Mouse (Mus musculus) intestine, embryonic 14.5 days (tissue): ENCODE data around the gene Plekha6. TPM values are rescaled to one million over a fixed set of nuclear protein-coding genes. Genes with fewer than 3 reads are reported as not detected.

Experiments used
- ATAC-seq: fragments of 200-750 bp; cut with Nextera tagmentation; replicated peaks from 2 replicates; pipeline ENCODE4 v1.8.0; 2017; ENCODE audit warnings: low read depth, moderate number of reproducible peaks, moderate TSS enrichment, moderate library complexity; ENCODE audit not compliant: low FRiP score, low TSS enrichment
- DNase-seq: peaks from one replicate; pipeline ENCODE4 v3.0.0-alpha.2; 2018; ENCODE audit warnings: low spot score
- H3K27ac ChIP-seq: fragments of 300-500 bp; sonication (generic); 2 replicates; pipeline ENCODE4 v1.5.1; 2014; ENCODE audit warnings: low read depth, mild to moderate bottlenecking, control low read depth
- H3K27me3 ChIP-seq: fragments of 300-500 bp; sonication (generic); replicated peaks from 2 replicates; pipeline ENCODE4 v1.6.1; 2014; ENCODE audit warnings: low read length, control low read depth; ENCODE audit not compliant: control insufficient read depth, insufficient read depth
- H3K36me3 ChIP-seq: fragments of 300-500 bp; sonication (generic); 2 replicates; pipeline ENCODE4 v1.6.1; 2014; ENCODE audit warnings: low read length, control low read depth; ENCODE audit not compliant: control insufficient read depth, insufficient read depth
- H3K4me1 ChIP-seq: fragments of 300-500 bp; sonication (generic); replicated peaks from 2 replicates; pipeline ENCODE4 v1.6.1; 2014; ENCODE audit warnings: low read length, control low read depth, mixed read lengths; ENCODE audit not compliant: control insufficient read depth, insufficient read depth
- H3K4me2 ChIP-seq: fragments of 300-500 bp; sonication (generic); 2 replicates; pipeline ENCODE4 v1.6.1; 2014; ENCODE audit warnings: low read length
- H3K4me3 ChIP-seq: fragments of 300-500 bp; sonication (generic); 2 replicates; pipeline ENCODE4 v1.5.1; 2014; ENCODE audit warnings: low read depth, low read length, control low read depth, mixed read lengths
- H3K9ac ChIP-seq: fragments of 300-500 bp; sonication (generic); 2 replicates; pipeline ENCODE4 v1.6.1; 2014; ENCODE audit warnings: mild to moderate bottlenecking, low read length
- H3K9me3 ChIP-seq: fragments of 300-500 bp; sonication (generic); 2 replicates; pipeline ENCODE4 v1.6.1; 2016; ENCODE audit warnings: low read length, control low read depth; ENCODE audit not compliant: control insufficient read depth
- WGBS: fragments of 180-500 bp; shearing (Covaris S2); extraction: QIAGEN DNeasy Blood & Tissue Kit; methylation state at CpG from one replicate; pipeline ENCODE4 v1.1.7; 2014; 5-methylcytosine and 5-hydroxymethylcytosine counted together
- polyA plus RNA-seq: library from polyadenylated mRNA; unstranded; fragments of >200 nt; fragmentation: Nextera tagmentation; extraction: Ambion mirVana; gene quantifications from 2 replicates; pipeline ENCODE4 v1.2.1, GENCODE M21; 2014

The Plekha6 gene
- polyA plus RNA-seq, 1 experiment from 2014 or later: 15.9 TPM

DNA sequence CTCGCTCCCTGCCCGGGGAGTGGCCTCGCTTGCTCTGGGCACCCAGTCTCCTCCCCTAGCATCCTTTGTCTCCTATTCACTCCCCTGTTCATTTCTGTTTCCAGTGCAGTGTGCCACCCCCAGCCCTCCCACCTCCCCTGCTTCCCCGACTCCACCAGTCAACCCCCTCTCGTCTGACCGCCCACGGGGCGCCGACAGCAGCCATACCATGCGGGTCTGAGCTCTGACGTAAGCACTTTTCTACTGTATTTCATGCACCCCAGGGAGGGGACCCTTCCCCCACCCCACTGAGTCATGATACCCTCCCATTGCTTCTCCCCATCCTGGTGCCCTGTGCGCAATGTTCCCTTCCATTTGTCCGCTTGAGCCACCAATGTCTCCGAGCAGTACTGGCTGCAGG lies 134.8 kb downstream of the Plekha6 start:
- Histone ChIP-seq H3K9ac (no peak overlapping the region), H3K4me2 (no peak overlapping the region), H3K4me1 (peaks cover 16% of the 10 kb centered on the region; the same call in 1 of the 2 replicates), H3K4me3 (no peak overlapping the region), H3K9me3 (no peaks in the 10 kb centered on the region), H3K27ac (no peak overlapping the region), H3K27me3 (no peaks in the 10 kb centered on the region), H3K36me3 (peaks cover 15% of the 10 kb centered on the region)
- WGBS: 57% methylated on average over 14 of the region's 14 CpGs
- DNase-seq (no peak), ATAC-seq (no peak)

- Histone ChIP-seq H3K9ac (no peak overlapping the region), H3K36me3 (peaks cover 15% of the 10 kb centered on the region; the same call in 1 of the 2 replicates), H3K4me1 (peaks cover 16% of the 10 kb centered on the region; the same call in 1 of the 2 replicates), H3K27me3 (no peaks in the 10 kb centered on the region), H3K27ac (peak overlapping the region; percentile 43), H3K9me3 (no peaks in the 10 kb centered on the region), H3K4me2 (no peak overlapping the region), H3K4me3 (no peak overlapping the region)
- ATAC-seq: no peak
- no peak for DNase-seq
- 19% methylated on average over 3 of the region's 3 CpGs for WGBS
These were observed 138.5 kb downstream of the Plekha6 start for GRCm38 (mm10) chr1:133302540-133302939.

DNA sequence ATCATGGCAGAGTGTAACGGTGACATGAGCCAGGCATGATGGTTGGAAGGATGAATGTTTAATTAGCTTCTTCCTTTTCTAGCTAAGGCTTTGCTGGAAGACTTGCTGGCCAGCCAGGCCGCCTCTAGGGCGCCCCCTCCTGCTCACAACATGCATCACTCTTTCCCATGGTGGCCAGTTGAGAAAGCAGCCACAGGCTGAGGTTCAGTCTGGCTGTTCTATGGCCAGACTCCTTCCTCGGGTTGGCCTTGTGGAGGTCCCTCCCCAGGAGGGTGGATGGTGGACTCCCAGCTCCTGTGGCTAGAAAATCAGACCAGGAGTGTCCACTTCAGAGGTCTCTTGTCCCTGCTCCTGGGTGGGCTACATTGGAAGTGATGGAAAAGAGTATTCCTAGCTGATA lies 142.8 kb downstream of the Plekha6 start:
- H3K36me3 ChIP-seq: no peaks in the 10 kb centered on the region
- H3K4me2 ChIP-seq: no peak overlapping the region
- WGBS: 5% methylated on average over 4 of the region's 4 CpGs
- H3K4me3 ChIP-seq: no peak overlapping the region
- no peak overlapping the region for H3K27ac ChIP-seq
- DNase-seq: peak; percentile 86
- peaks cover 7% of the 10 kb centered on the region; the same call in 1 of the 2 replicates for H3K4me1 ChIP-seq
- H3K27me3 ChIP-seq: no peaks in the 10 kb centered on the region
- H3K9me3 ChIP-seq: no peaks in the 10 kb centered on the region
- ATAC-seq: no peak
- H3K9ac ChIP-seq: no peak overlapping the region

- H3K9me3 ChIP-seq: no peaks in the 10 kb centered on the region
- H3K27ac ChIP-seq: no peak overlapping the region
- DNase-seq: peak; percentile 63
- 19% methylated on average over 6 of the region's 6 CpGs for WGBS
- H3K36me3 ChIP-seq: no peaks in the 10 kb centered on the region
- ATAC-seq: no peak
- no peak overlapping the region for H3K9ac ChIP-seq
- no peak overlapping the region for H3K4me3 ChIP-seq
- no peaks in the 10 kb centered on the region for H3K27me3 ChIP-seq
- no peak overlapping the region for H3K4me2 ChIP-seq
- H3K4me1 ChIP-seq: peaks cover 7% of the 10 kb centered on the region; the same call in 1 of the 2 replicates
These were observed 143.3 kb downstream of the Plekha6 start for GRCm38 (mm10) chr1:133307318-133307717.

DNA sequence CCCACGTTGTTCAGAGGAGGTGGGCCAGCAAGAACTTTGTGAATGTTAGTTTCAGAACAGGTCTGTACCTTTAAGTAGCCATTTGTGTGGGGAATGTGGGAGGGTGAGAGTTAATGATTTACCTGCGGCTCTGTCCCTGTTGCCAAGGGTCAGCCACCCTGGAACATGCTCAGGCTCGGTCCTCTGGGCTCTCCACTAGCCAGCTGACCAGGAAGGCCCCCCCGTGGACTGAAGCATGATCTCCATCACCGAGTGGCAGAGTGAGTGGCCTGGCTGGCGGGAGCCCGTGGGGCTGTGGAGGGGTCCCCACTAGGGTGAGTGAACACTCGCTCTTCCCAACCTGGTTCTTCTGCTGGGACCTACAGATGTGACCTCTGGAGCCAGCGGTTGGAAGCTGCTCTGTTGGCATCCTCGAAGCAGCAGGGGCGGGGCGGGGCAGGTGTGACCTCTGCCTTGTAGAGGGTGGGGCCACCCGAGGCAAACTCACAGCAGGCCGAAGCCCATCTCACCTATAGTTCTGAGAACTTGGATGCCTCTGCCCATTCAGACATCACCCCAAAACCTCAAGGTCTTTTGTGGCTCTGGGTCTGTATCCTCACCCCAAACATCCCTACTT lies 145.8 kb downstream of the Plekha6 start, which contains the start of gene Golt1a:
Gene Golt1a, plus strand, starts transcription at position 149 of the 616 bp plus-strand sequence.
- peak within 1 kb of the TSS; percentile 22 for H3K4me3 ChIP-seq
- H3K27me3 ChIP-seq: no peaks in the 10 kb centered on the region
- peak; percentile 53; the same call in 1 of the 2 replicates for ATAC-seq
- peak within 1 kb of the TSS; percentile 35 for H3K4me2 ChIP-seq
- H3K27ac ChIP-seq: 0 out of 2 replicates have a peak within 1 kb of the TSS, but pooled peaks have one; percentile 43
- H3K9me3 ChIP-seq: no peaks in the 10 kb centered on the region
- H3K4me1 ChIP-seq: no peaks in the 10 kb centered on the region
- peak within 1 kb of the TSS; percentile 5; the same call in 1 of the 2 replicates for H3K9ac ChIP-seq
- DNase-seq: peak; percentile 59
- H3K36me3 ChIP-seq: no peaks in the 10 kb centered on the region
- WGBS: 53% methylated on average over 14 of the region's 14 CpGs

DNA sequence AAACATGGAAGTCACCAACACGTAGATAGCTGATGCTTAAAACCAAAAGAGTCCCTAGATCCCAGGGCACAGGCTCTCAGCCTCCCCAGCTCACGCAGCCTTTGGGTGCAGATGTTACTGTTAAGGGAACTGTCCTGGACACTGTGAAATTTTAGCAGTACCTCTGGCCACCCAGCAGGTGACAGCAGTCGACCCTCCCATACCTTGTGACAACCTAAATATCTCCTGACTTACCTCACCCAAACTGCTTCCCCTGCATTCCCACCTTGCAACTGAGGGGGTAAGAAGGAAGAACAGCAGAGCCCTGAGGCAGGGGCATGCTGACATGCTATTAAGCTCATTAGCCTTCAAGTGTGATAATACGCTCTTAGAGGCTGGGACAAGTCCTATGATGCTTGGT lies 147.2 kb downstream of the Plekha6 start:
- Histone ChIP-seq H3K27me3 (no peaks in the 10 kb centered on the region), H3K9me3 (no peaks in the 10 kb centered on the region), H3K36me3 (no peaks in the 10 kb centered on the region), H3K4me2 (no peak overlapping the region), H3K27ac (no peak overlapping the region), H3K4me1 (no peaks in the 10 kb centered on the region), H3K9ac (no peak overlapping the region), H3K4me3 (no peak overlapping the region)
- no peak for ATAC-seq
- WGBS: 73% methylated on average over 4 of the region's 4 CpGs
- no peak for DNase-seq

GRCm38 (mm10) chr1:133311946-133312345 lies 147.9 kb downstream of the Plekha6 start:
- WGBS: 37% methylated on average over 10 of the region's 10 CpGs
- ATAC-seq (no peak), DNase-seq (no peak)
- Histone ChIP-seq H3K27me3 (no peaks in the 10 kb centered on the region), H3K27ac (no peak overlapping the region), H3K4me1 (no peaks in the 10 kb centered on the region), H3K4me2 (no peak overlapping the region), H3K4me3 (no peak overlapping the region), H3K9ac (no peak overlapping the region), H3K9me3 (no peaks in the 10 kb centered on the region), H3K36me3 (no peaks in the 10 kb centered on the region)

- Histone ChIP-seq H3K27ac (no peak overlapping the region), H3K4me1 (no peaks in the 10 kb centered on the region), H3K9me3 (no peaks in the 10 kb centered on the region), H3K4me3 (no peak overlapping the region), H3K4me2 (no peak overlapping the region), H3K27me3 (no peaks in the 10 kb centered on the region), H3K36me3 (no peaks in the 10 kb centered on the region), H3K9ac (no peak overlapping the region)
- no peak for ATAC-seq
- peak; percentile 77 for DNase-seq
- 28% methylated on average over 8 of the region's 8 CpGs for WGBS
These were observed 150.4 kb downstream of the Plekha6 start for GRCm38 (mm10) chr1:133314364-133314763.

DNA sequence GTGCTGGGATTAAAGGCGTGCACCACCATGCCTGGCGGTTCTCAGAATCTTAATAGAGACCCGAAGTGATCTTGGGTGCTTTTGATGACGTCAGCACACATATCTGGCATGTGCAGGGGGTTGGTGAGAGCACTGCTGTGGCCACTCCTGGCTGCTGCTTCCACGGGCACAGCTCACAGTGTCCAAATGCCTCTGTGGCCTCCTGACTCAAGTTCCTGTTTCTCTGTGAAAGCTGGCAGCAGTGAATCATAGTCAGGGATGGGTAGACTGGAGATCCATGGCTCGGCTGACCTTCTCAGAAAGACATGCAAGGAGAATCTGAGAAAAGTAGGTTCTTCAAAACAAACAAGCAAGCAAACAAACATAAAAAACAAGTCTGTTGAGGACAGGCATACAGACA lies 151.8 kb downstream of the Plekha6 start:
- Histone ChIP-seq H3K4me2 (no peak overlapping the region), H3K4me3 (no peak overlapping the region), H3K4me1 (no peaks in the 10 kb centered on the region), H3K27ac (no peak overlapping the region), H3K9ac (no peak overlapping the region), H3K36me3 (no peaks in the 10 kb centered on the region), H3K27me3 (no peaks in the 10 kb centered on the region), H3K9me3 (no peaks in the 10 kb centered on the region)
- ATAC-seq (no peak), DNase-seq (no peak)
- WGBS: 78% methylated on average over 6 of the region's 6 CpGs
